Mouse (Mus musculus): ENCODE data around the gene H3f3a. TPM values are rescaled to one million over a fixed set of nuclear protein-coding genes. Genes with fewer than 3 reads are reported as not detected.

Gene H3f3a
- polyA plus RNA-seq, 1 experiment from 2014 or later, result 1,306 TPM

GRCm38 (mm10) chr1:180823716-180824115 is 10.0 kb upstream of the H3f3a start:
- Histone ChIP-seq H3K4me3 (ENCODE audit: low read depth, low read length) (no peak overlapping the region), H3K9me3 (ENCODE audit: low read length) (no peaks in the 10 kb centered on the region), H3K9ac (replicated peaks) (no peak overlapping the region), H3K36me3 (replicated peaks; ENCODE audit: insufficient read depth, low read length) (no peaks in the 10 kb centered on the region), H3K4me1 (ENCODE audit: insufficient read depth) (peaks cover 51% of the 10 kb centered on the region), H3K27me3 (ENCODE audit: insufficient read depth, low read length) (no peaks in the 10 kb centered on the region), H3K27ac (ENCODE audit: low read depth) (peak overlapping the region; percentile 49; the same call in 1 of the 2 replicates), H3K4me2 (ENCODE audit: low read depth, low read length) (no peak overlapping the region)
- TF ChIP-seq EP300 (IDR thresholded peaks at IDR 0.05; ENCODE audit: low read depth) (no peak), CTCF (IDR thresholded peaks at IDR 0.05; ENCODE audit: low read depth) (no peak)
- ATAC-seq, result no peak
- DNase-seq, result no peak
- WGBS (ENCODE audit: insufficient replicate concordance), result 79% methylated on average over 3 of the region's 3 CpGs

DNA sequence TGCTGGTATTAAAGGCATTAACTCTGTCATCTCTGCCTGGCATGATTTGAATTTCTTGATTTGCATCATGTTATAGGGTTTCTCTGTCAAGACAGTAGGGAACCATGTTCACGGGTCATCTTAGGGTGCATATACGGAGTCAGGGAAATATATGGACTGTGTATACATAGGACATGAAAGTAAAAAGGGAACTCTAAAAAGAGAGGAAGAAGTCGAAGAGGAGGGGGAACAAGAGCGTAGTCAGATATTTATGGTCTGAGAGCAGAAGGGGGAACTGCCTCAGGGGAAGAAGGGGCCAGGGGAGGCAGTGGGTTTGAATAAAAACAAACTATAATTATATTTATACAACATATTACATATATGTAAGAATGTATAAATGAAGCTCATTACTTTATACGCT is 8.5 kb upstream of the H3f3a start:
- WGBS (ENCODE audit: insufficient replicate concordance), result 62% methylated on average over 5 of the region's 5 CpGs
- no peak for DNase-seq
- Histone ChIP-seq H3K27ac (ENCODE audit: low read depth) (peak overlapping the region; percentile 59), H3K36me3 (replicated peaks; ENCODE audit: insufficient read depth, low read length) (no peaks in the 10 kb centered on the region), H3K4me3 (ENCODE audit: low read depth, low read length) (no peak overlapping the region), H3K27me3 (ENCODE audit: insufficient read depth, low read length) (no peaks in the 10 kb centered on the region), H3K4me2 (ENCODE audit: low read depth, low read length) (no peak overlapping the region), H3K4me1 (ENCODE audit: insufficient read depth) (peaks cover 56% of the 10 kb centered on the region), H3K9ac (replicated peaks) (no peak overlapping the region), H3K9me3 (ENCODE audit: low read length) (no peaks in the 10 kb centered on the region)
- no peak for TF ChIP-seq CTCF (IDR thresholded peaks at IDR 0.05; ENCODE audit: low read depth)
- no peak for TF ChIP-seq EP300 (IDR thresholded peaks at IDR 0.05; ENCODE audit: low read depth)
- ATAC-seq, result no peak

- DNase-seq (no peak), ATAC-seq (peak; percentile 64)
- Histone ChIP-seq H3K27me3 (ENCODE audit: insufficient read depth, low read length) (no peaks in the 10 kb centered on the region), H3K27ac (ENCODE audit: low read depth) (peak overlapping the region; percentile 59), H3K4me1 (ENCODE audit: insufficient read depth) (peaks cover 55% of the 10 kb centered on the region), H3K4me2 (ENCODE audit: low read depth, low read length) (no peak overlapping the region), H3K9me3 (ENCODE audit: low read length) (no peaks in the 10 kb centered on the region), H3K4me3 (ENCODE audit: low read depth, low read length) (no peak overlapping the region), H3K36me3 (replicated peaks; ENCODE audit: insufficient read depth, low read length) (no peaks in the 10 kb centered on the region), H3K9ac (replicated peaks) (no peak overlapping the region)
- peak; percentile 90 for TF ChIP-seq EP300 (IDR thresholded peaks at IDR 0.05; ENCODE audit: low read depth)
- TF ChIP-seq CTCF (IDR thresholded peaks at IDR 0.05; ENCODE audit: low read depth), result no peak
- WGBS (ENCODE audit: insufficient replicate concordance), result 75% methylated on average over 6 of the region's 6 CpGs
Measured at GRCm38 (mm10) chr1:180821101-180821500, 7.4 kb upstream of the H3f3a start.

GRCm38 (mm10) chr1:180818000-180818399 is 4.3 kb upstream of the H3f3a start:
- WGBS (ENCODE audit: insufficient replicate concordance), result 54% methylated on average over 2 of the region's 2 CpGs
- Histone ChIP-seq H3K4me2 (ENCODE audit: low read depth, low read length) (peak overlapping the region; percentile 51), H3K9ac (replicated peaks) (peak overlapping the region; percentile 49), H3K27ac (ENCODE audit: low read depth) (peak overlapping the region; percentile 87), H3K4me3 (ENCODE audit: low read depth, low read length) (no peak overlapping the region; the same call in 1 of the 2 replicates), H3K4me1 (ENCODE audit: insufficient read depth) (peaks cover 55% of the 10 kb centered on the region), H3K27me3 (ENCODE audit: insufficient read depth, low read length) (no peaks in the 10 kb centered on the region), H3K36me3 (replicated peaks; ENCODE audit: insufficient read depth, low read length) (no peaks in the 10 kb centered on the region), H3K9me3 (ENCODE audit: low read length) (no peaks in the 10 kb centered on the region)
- DNase-seq (peak; percentile 44), ATAC-seq (peak; percentile 55)
- no peak for TF ChIP-seq CTCF (IDR thresholded peaks at IDR 0.05; ENCODE audit: low read depth)
- peak; percentile 88 for TF ChIP-seq EP300 (IDR thresholded peaks at IDR 0.05; ENCODE audit: low read depth)

DNA sequence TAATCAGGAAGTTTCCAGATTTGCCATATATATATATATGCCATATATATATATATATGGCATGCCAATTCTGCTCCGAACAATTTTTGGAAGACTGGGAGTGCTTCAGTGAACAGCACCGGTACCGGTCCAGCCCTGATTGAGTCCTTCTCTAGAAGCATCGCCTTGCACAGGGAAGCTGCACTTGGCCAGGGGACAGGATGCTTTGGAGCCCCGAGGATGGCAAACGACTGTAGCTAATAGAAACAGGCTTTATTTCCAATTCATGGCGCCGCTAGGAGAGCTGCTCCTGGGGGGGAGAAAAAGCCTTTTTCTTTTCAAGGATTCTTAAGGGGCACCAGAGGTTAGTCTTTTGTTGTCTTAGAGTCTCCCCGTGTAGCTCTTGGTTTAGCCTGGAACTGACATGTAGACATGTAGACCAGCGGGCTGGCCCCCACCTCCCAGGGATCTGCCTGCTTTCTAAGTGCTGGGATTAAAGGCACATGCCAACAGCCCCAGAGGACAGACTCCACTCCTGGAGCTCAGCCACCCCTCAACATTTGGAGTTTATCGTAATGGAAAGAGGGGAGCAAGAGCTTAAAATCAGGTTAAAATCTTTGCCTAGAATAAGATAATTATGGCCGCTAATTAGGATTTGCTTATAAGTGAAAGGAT is 1.8 kb upstream of the H3f3a start:
- H3K27ac ChIP-seq (ENCODE audit: low read depth), result no peak overlapping the region
- no peak for TF ChIP-seq EP300 (IDR thresholded peaks at IDR 0.05; ENCODE audit: low read depth)
- no peak for TF ChIP-seq CTCF (IDR thresholded peaks at IDR 0.05; ENCODE audit: low read depth)
- WGBS (ENCODE audit: insufficient replicate concordance), result 87% methylated on average over 12 of the region's 12 CpGs
- no peak for ATAC-seq
- DNase-seq, result no peak
- peaks cover 6% of the 10 kb centered on the region for H3K36me3 ChIP-seq (replicated peaks; ENCODE audit: insufficient read depth, low read length)
- H3K9ac ChIP-seq (replicated peaks), result no peak overlapping the region
- no peak overlapping the region for H3K4me3 ChIP-seq (ENCODE audit: low read depth, low read length)
- H3K4me2 ChIP-seq (ENCODE audit: low read depth, low read length), result no peak overlapping the region
- H3K27me3 ChIP-seq (ENCODE audit: insufficient read depth, low read length), result no peaks in the 10 kb centered on the region
- H3K9me3 ChIP-seq (ENCODE audit: low read length), result no peaks in the 10 kb centered on the region
- peaks cover 34% of the 10 kb centered on the region for H3K4me1 ChIP-seq (ENCODE audit: insufficient read depth)

DNA sequence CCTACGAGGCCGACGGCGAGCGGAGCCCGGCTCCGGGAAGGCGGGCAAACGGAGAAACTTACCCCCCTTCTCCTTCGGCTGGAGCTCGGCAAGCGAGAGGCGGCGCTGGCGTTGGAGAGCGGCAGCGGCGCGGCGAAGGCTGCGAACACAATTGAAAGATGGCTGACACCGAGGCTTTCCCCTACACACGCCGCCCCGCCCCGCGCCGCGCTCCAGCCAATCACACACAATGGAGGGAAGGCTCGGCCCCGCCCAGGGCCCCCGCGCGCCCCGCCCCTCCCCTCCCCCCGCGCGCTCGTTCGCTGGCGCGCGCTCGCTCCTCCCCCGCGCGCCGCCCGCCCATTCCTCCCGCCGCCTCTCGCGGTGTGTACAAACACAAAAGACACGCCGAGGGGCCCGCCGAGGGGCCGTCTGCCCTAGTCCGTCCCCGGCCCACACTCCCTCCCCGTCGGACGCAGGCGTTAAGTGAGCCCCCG is 296 bp downstream of the H3f3a start:
- DNase-seq (peak; percentile 98), ATAC-seq (peak; percentile 88)
- WGBS (ENCODE audit: insufficient replicate concordance), result 6% methylated on average over 20 of the region's 65 CpGs
- no peaks in the 10 kb centered on the region for H3K27me3 ChIP-seq (ENCODE audit: insufficient read depth, low read length)
- TF ChIP-seq EP300 (IDR thresholded peaks at IDR 0.05; ENCODE audit: low read depth) (peak; percentile 40; the same call in 1 of the 2 replicates), CTCF (IDR thresholded peaks at IDR 0.05; ENCODE audit: low read depth) (0 out of 2 replicates have a peak, but pooled peaks have one; percentile 16)
- no peaks in the 10 kb centered on the region for H3K9me3 ChIP-seq (ENCODE audit: low read length)
- peak overlapping the region; percentile 100 for H3K27ac ChIP-seq (ENCODE audit: low read depth)
- peak overlapping the region; percentile 83 for H3K4me3 ChIP-seq (ENCODE audit: low read depth, low read length)
- H3K9ac ChIP-seq (replicated peaks), result peak overlapping the region; percentile 99
- H3K4me1 ChIP-seq (ENCODE audit: insufficient read depth), result peaks cover 30% of the 10 kb centered on the region
- H3K4me2 ChIP-seq (ENCODE audit: low read depth, low read length), result peak overlapping the region; percentile 89
- peaks cover 27% of the 10 kb centered on the region for H3K36me3 ChIP-seq (replicated peaks; ENCODE audit: insufficient read depth, low read length)
